Mouse (Mus musculus): Measurements from ENCODE around the gene Rtp3.
A peak's percentile ranks its signal among the peaks of the same experiment; 100 is the strongest.

The Rtp3 gene

GRCm38 (mm10) chr9:110959669-110960068 lies 30.7 kb downstream of the Rtp3 start:
- DNase-seq (ENCODE audit: low read depth, low spot score): no peak
- Histone ChIP-seq H3K27me3 (ENCODE audit: control insufficient read depth, insufficient read depth, low read length, poor library complexity, severe bottlenecking) (no peaks in the 10 kb centered on the region), H3K36me3 (ENCODE audit: control insufficient read depth, insufficient read depth, low read length, poor library complexity, severe bottlenecking) (no peaks in the 10 kb centered on the region)

GRCm38 (mm10) chr9:110955962-110956361 lies 34.4 kb downstream of the Rtp3 start:
- DNase-seq (ENCODE audit: low read depth, low spot score): no peak
- Histone ChIP-seq H3K27me3 (ENCODE audit: control insufficient read depth, insufficient read depth, low read length, poor library complexity, severe bottlenecking) (no peaks in the 10 kb centered on the region), H3K36me3 (ENCODE audit: control insufficient read depth, insufficient read depth, low read length, poor library complexity, severe bottlenecking) (no peaks in the 10 kb centered on the region)

GRCm38 (mm10) chr9:110954681-110955445 lies 35.5 kb downstream of the Rtp3 start:
- no peak for DNase-seq (ENCODE audit: low read depth, low spot score)
- H3K27me3 ChIP-seq (ENCODE audit: control insufficient read depth, insufficient read depth, low read length, poor library complexity, severe bottlenecking): no peaks in the 10 kb centered on the region
- H3K36me3 ChIP-seq (ENCODE audit: control insufficient read depth, insufficient read depth, low read length, poor library complexity, severe bottlenecking): no peaks in the 10 kb centered on the region

GRCm38 (mm10) chr9:110953550-110954461 lies 36.6 kb downstream of the Rtp3 start:
- DNase-seq (ENCODE audit: low read depth, low spot score): peak; percentile 11
- no peaks in the 10 kb centered on the region for H3K36me3 ChIP-seq (ENCODE audit: control insufficient read depth, insufficient read depth, low read length, poor library complexity, severe bottlenecking)
- H3K27me3 ChIP-seq (ENCODE audit: control insufficient read depth, insufficient read depth, low read length, poor library complexity, severe bottlenecking): no peaks in the 10 kb centered on the region

DNA sequence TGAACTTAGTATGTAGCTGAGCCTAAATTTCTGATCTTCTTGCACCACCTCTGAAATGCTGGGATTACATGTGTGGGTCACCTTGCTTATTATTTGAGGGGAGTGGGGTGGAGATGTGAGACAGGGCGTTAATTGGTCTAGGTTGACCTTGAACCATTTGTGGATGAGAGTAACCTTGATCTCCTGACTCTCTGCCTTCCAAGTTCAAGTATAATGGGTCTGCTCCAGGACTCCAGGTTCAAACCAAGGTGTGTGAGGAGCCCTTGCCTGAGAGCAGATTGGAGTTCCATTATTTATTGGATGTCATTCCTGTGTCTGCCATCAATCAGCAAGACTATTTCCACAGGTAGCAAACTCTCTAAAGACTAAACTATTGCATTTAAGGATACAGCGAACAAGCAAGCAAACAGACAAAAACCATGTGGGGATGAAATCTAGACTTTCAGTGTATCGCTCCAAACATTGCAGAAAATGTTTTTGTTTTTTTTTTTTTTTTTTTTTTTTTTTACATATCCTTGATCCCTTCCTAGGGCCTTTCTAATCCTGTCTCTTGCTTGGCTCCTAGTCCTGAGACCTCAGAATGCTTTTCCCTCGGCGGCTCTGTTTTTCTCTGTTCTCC lies 37.3 kb downstream of the Rtp3 start:
- H3K36me3 ChIP-seq (ENCODE audit: control insufficient read depth, insufficient read depth, low read length, poor library complexity, severe bottlenecking): no peaks in the 10 kb centered on the region
- DNase-seq (ENCODE audit: low read depth, low spot score): no peak
- no peaks in the 10 kb centered on the region for H3K27me3 ChIP-seq (ENCODE audit: control insufficient read depth, insufficient read depth, low read length, poor library complexity, severe bottlenecking)

- no peaks in the 10 kb centered on the region for H3K36me3 ChIP-seq (ENCODE audit: control insufficient read depth, insufficient read depth, low read length, poor library complexity, severe bottlenecking)
- H3K27me3 ChIP-seq (ENCODE audit: control insufficient read depth, insufficient read depth, low read length, poor library complexity, severe bottlenecking): no peaks in the 10 kb centered on the region
- no peak for DNase-seq (ENCODE audit: low read depth, low spot score)
These were observed 38.0 kb downstream of the Rtp3 start for GRCm38 (mm10) chr9:110952398-110952797.

GRCm38 (mm10) chr9:110951866-110952265 lies 38.5 kb downstream of the Rtp3 start:
- Histone ChIP-seq H3K27me3 (ENCODE audit: control insufficient read depth, insufficient read depth, low read length, poor library complexity, severe bottlenecking) (no peaks in the 10 kb centered on the region), H3K36me3 (ENCODE audit: control insufficient read depth, insufficient read depth, low read length, poor library complexity, severe bottlenecking) (no peaks in the 10 kb centered on the region)
- no peak for DNase-seq (ENCODE audit: low read depth, low spot score)

GRCm38 (mm10) chr9:110951397-110951796 lies 39.0 kb downstream of the Rtp3 start, which contains the start of gene Lrrc2:
Gene Lrrc2, plus strand, starts transcription at chr9:110951545.
- H3K27me3 ChIP-seq (ENCODE audit: control insufficient read depth, insufficient read depth, low read length, poor library complexity, severe bottlenecking): no peaks in the 10 kb centered on the region
- no peak for DNase-seq (ENCODE audit: low read depth, low spot score)
- no peaks in the 10 kb centered on the region for H3K36me3 ChIP-seq (ENCODE audit: control insufficient read depth, insufficient read depth, low read length, poor library complexity, severe bottlenecking)

DNA sequence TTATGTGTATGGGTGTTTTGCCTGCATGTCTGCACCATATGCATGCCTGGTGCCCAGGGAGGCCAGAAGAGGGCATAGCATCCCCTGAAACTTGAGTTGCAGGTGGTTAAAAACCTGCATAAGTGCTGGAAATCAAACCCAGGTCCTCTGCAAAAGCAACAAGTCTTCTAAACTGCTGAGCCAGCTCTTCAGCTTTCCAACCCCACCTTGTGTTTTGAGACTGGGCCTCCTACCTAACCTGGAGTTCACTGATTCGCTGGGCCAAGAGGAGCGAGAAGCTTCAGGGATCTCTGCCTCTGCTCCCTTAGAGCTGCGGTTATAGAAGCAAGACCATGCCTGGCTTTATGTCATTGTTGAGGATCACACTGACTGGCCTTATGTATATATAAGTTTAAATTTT lies 40.3 kb downstream of the Rtp3 start:
- no peak for DNase-seq (ENCODE audit: low read depth, low spot score)
- Histone ChIP-seq H3K27me3 (ENCODE audit: control insufficient read depth, insufficient read depth, low read length, poor library complexity, severe bottlenecking) (no peaks in the 10 kb centered on the region), H3K36me3 (ENCODE audit: control insufficient read depth, insufficient read depth, low read length, poor library complexity, severe bottlenecking) (no peaks in the 10 kb centered on the region)

- DNase-seq (ENCODE audit: low read depth, low spot score): no peak
- no peaks in the 10 kb centered on the region for H3K36me3 ChIP-seq (ENCODE audit: control insufficient read depth, insufficient read depth, low read length, poor library complexity, severe bottlenecking)
- no peaks in the 10 kb centered on the region for H3K27me3 ChIP-seq (ENCODE audit: control insufficient read depth, insufficient read depth, low read length, poor library complexity, severe bottlenecking)
These were observed 41.5 kb downstream of the Rtp3 start for GRCm38 (mm10) chr9:110948813-110949310.

DNA sequence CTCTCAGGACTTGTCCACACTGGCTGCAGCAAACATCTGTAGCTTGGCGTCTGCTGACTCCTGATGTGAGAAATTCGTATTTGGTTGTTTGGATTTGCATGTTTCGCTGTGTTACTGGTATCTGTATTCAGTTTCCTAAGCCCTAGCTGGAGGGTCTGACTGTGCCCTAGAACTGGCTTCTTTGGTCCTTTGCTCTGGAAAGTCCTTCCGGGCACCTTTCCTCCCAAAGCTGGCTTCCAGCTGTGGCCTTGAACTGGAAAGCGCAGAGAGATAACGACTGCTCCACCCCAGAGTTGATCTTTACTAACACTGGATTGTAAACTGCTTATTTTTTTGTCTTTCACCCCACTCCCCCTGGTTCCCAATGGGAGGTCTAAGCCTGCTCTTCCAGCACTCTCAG lies 42.5 kb downstream of the Rtp3 start:
- DNase-seq (ENCODE audit: low read depth, low spot score): no peak
- no peaks in the 10 kb centered on the region for H3K27me3 ChIP-seq (ENCODE audit: control insufficient read depth, insufficient read depth, low read length, poor library complexity, severe bottlenecking)
- no peaks in the 10 kb centered on the region for H3K36me3 ChIP-seq (ENCODE audit: control insufficient read depth, insufficient read depth, low read length, poor library complexity, severe bottlenecking)

DNA sequence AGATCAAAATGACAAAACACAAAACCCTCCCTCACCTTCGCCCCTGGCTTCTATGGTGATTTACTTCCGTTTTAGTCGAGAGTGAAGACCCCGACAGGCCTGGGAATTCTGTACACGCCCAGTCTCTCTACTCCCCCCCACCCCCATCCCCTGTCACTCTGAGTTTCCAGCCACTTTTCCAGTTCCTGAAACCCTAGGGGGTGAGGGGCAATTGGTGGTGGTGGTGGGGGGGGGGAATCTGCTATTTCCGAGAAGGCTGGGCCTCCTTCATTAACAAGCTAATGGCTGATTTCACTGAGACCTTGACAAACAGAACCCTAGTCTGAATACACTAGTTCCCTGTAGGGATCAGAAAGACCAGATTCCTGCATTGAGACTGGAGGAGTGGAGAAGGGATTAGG lies 43.1 kb downstream of the Rtp3 start:
- no peak for DNase-seq (ENCODE audit: low read depth, low spot score)
- no peaks in the 10 kb centered on the region for H3K27me3 ChIP-seq (ENCODE audit: control insufficient read depth, insufficient read depth, low read length, poor library complexity, severe bottlenecking)
- H3K36me3 ChIP-seq (ENCODE audit: control insufficient read depth, insufficient read depth, low read length, poor library complexity, severe bottlenecking): no peaks in the 10 kb centered on the region

DNA sequence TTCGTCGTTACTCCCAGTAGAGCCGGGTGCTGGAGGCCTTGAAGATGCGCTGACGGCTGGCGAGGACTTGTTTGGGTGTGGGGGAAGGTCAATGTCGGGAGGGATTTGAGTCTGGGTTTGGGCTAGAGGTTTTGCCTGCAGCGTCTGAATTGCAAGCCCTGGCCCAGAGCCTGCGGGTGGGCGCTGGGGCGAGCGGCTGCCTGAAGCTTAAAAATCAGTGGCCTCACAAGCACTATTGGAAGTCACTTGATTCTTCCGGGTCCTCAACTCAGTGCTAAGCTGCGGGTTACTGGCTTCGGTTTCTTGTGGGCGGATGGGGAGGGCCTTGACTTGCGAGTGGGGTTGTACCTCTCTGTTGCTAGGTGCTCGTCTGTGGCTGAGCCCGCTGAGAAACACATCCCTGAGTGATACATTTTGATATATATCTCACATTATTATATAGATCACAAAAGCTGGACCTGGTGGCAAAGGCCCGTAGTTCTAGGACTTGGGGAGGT lies 43.8 kb downstream of the Rtp3 start:
- Histone ChIP-seq H3K27me3 (ENCODE audit: control insufficient read depth, insufficient read depth, low read length, poor library complexity, severe bottlenecking) (no peaks in the 10 kb centered on the region), H3K36me3 (ENCODE audit: control insufficient read depth, insufficient read depth, low read length, poor library complexity, severe bottlenecking) (no peaks in the 10 kb centered on the region)
- DNase-seq (ENCODE audit: low read depth, low spot score): no peak

- DNase-seq (ENCODE audit: low read depth, low spot score): no peak
- Histone ChIP-seq H3K27me3 (ENCODE audit: control insufficient read depth, insufficient read depth, low read length, poor library complexity, severe bottlenecking) (no peaks in the 10 kb centered on the region), H3K36me3 (ENCODE audit: control insufficient read depth, insufficient read depth, low read length, poor library complexity, severe bottlenecking) (no peaks in the 10 kb centered on the region)
These were observed 44.5 kb downstream of the Rtp3 start, which contains the start of gene Tdgf1 for GRCm38 (mm10) chr9:110945926-110946325. Gene Tdgf1, minus strand, starts transcription at chr9:110946158.

Measured in splenic B cell, adult 2 months (primary cell).